Mouse (Mus musculus) stomach, postnatal 0 days (tissue): ENCODE measurements around the gene Abhd15.

Experiments
- CTCF ChIP-seq: IDR thresholded peaks from 2 replicates; pipeline ENCODE4 v1.5.1; 2016; ENCODE audit warnings: antibody characterized with exemption, low read depth, mild to moderate bottlenecking, moderate library complexity
- EP300 ChIP-seq: optimal IDR thresholded peaks from 2 replicates; pipeline ENCODE3; 2016; ENCODE audit warnings: antibody characterized with exemption

DNA sequence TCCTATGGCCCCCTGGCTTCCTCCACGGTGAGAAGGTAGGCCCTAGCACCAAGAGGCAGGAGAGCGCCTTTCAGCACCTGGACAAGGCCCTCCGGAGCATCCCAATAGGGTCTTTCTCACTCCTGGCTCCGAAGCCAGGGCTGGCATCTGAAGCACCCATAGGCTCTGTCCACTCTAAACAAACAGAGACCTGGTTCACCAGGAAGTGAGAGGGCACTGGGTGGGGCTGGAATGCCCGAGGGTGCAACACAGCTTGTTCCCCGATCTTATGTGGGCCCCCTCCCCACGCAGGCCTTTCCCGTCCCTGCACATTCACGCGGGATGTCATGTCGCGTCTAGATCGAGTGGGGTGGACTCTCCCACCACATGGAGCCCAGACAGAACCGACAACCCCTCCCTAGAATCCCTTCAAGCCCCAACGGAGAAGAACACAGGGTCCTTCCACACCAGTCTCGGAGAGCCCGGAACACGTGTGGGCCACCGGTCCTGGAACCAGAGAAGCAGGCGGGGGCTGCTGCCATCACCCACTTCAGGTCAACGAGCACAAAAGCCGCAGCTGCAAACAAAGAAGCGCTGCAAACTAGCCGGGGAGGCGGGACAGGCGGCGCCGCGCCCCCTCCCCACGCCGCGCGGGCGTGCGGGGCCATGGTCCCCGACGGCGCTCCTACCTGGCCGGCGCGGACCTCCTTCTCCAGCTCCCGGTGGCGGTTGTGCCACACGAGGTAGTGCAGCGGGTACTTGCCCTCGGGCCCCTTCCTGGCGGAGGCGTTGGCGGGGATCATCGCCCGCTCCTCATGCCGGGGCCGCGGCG is 25.9 kb upstream of the Abhd15 start:
- TF ChIP-seq CTCF: no peak
- TF ChIP-seq EP300: no peak
